Mouse (Mus musculus) ES-Bruce4 (cell line): ENCODE measurements around the gene Gm44965. TPM values are rescaled to one million over a fixed set of nuclear protein-coding genes. Genes with fewer than 3 reads are reported as not detected.

Source experiments
- H3K27ac ChIP-seq: 2 replicates; pipeline ENCODE4 v1.5.1; 2012; ENCODE audit warnings: low read length, inconsistent platforms; ENCODE audit not compliant: insufficient read depth
- H3K27me3 ChIP-seq: 2 replicates; pipeline ENCODE4 v1.6.1; 2012; ENCODE audit warnings: mild to moderate bottlenecking, low read length, inconsistent platforms; ENCODE audit not compliant: control insufficient read depth, poor library complexity, insufficient read depth, severe bottlenecking
- H3K36me3 ChIP-seq: 2 replicates; pipeline ENCODE4 v1.6.1; 2012; ENCODE audit warnings: inconsistent platforms, mild to moderate bottlenecking, low read length, moderate library complexity; ENCODE audit not compliant: control insufficient read depth, poor library complexity, insufficient read depth, severe bottlenecking
- H3K4me1 ChIP-seq: one replicate; pipeline ENCODE4 v1.8.1; 2011; ENCODE audit warnings: low read length; ENCODE audit not compliant: control insufficient read depth, insufficient read depth
- H3K4me3 ChIP-seq: 2 replicates; pipeline ENCODE4 v1.5.1; 2011; ENCODE audit warnings: low read depth, mild to moderate bottlenecking, low read length
- H3K9ac ChIP-seq: 2 replicates; pipeline ENCODE4 v1.6.1; 2012; ENCODE audit warnings: low read depth, mild to moderate bottlenecking, inconsistent platforms; ENCODE audit not compliant: poor library complexity, severe bottlenecking
- H3K9me3 ChIP-seq: replicated peaks from 2 replicates; pipeline ENCODE4 v1.6.1; 2012; ENCODE audit warnings: mild to moderate bottlenecking, low read length, inconsistent platforms; ENCODE audit not compliant: control insufficient read depth, poor library complexity, insufficient read depth, severe bottlenecking
- CTCF ChIP-seq: IDR thresholded peaks from one replicate; pipeline ENCODE4 v1.8.1; 2011; ENCODE audit warnings: low read depth, low read length
- EP300 ChIP-seq: IDR thresholded peaks from 2 replicates; pipeline ENCODE4 v1.6.1; 2011; ENCODE audit warnings: low read depth, low read length; ENCODE audit not compliant: insufficient read depth
- POLR2A ChIP-seq: IDR thresholded peaks from one replicate; pipeline ENCODE4 v1.8.1; 2011; ENCODE audit warnings: low read length; ENCODE audit not compliant: insufficient read depth
- polyA plus RNA-seq: library from polyadenylated mRNA; stranded (reverse); fragments of >200 nt; gene quantifications from 2 replicates; pipeline ENCODE4 v1.2.4, GENCODE M21; 2011; ENCODE audit warnings: low read depth; ENCODE audit not compliant: missing spikeins, insufficient read depth, insufficient read length

Gm44965 gene
- polyA plus RNA-seq, 1 experiment = not detected

- Histone ChIP-seq H3K36me3 (no peaks in the 10 kb centered on the region), H3K27me3 (no peaks in the 10 kb centered on the region), H3K4me3 (no peak within 1 kb of the TSS), H3K9ac (no peak within 1 kb of the TSS), H3K9me3 (peaks cover 2% of the 10 kb centered on the region; the same call in 1 of the 2 replicates), H3K27ac (no peak within 1 kb of the TSS), H3K4me1 (no peaks in the 10 kb centered on the region)
- TF ChIP-seq CTCF = no peak
- TF ChIP-seq POLR2A = no peak
- no peak for TF ChIP-seq EP300
These were observed 4.5 kb upstream of the Gm44965 start, which contains the start of gene Gm45021 for GRCm38 (mm10) chr6:48589194-48589750. TSS of gene Gm45021 (plus strand) at chr6:48589610.

DNA sequence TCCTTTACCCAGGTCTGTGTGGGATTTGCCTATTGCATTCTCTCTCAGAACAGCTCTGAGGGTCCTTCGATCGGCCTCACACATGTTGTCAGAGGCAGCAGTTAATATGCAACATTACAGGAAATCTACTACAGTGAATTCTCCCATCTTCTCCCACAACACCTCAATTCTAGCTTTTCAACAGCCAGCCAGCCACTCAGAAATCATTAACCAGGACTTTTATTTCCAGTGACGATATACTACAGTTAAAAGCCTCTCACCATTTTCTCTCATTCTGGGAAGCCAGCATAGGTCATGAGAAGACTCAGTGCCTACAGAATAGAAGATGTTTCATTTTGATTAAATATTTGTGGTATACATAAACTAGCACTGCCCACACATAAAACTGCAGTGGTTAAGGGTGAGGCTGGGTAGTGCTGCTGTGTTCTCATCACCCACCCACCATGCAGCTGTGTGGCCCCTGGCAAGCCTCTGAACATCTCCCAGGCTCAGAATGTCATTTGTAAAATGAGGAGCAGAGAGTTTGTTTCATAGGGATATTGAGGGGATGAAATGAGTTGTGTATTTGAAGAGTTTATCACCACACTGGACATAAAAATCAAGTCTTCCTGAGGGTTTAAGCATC is 2.4 kb upstream of the Gm44965 start:
- no peaks in the 10 kb centered on the region for H3K9me3 ChIP-seq
- TF ChIP-seq POLR2A (no peak), CTCF (no peak), EP300 (no peak)
- no peak overlapping the region for H3K27ac ChIP-seq
- no peaks in the 10 kb centered on the region for H3K27me3 ChIP-seq
- H3K4me3 ChIP-seq = no peak overlapping the region
- H3K4me1 ChIP-seq = no peaks in the 10 kb centered on the region
- no peak overlapping the region for H3K9ac ChIP-seq
- no peaks in the 10 kb centered on the region for H3K36me3 ChIP-seq

DNA sequence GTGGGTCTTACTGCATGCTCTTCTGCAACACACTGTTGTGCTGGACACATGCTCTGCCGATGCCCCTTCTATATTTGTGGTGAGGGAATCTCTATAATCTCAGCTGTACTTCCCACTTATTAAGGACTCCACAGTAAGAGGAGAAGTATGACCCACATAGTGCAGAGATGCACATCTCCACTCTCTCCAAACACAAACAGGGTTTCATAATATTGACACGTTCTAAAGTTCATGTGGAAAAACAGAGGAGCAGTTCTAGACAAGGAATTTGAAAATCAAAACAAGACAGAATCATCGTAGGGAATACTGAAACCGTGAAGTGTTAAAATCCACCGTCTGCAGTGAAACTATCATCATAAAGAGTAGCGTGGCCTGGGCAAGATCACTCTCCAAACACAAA is 1.9 kb upstream of the Gm44965 start:
- no peaks in the 10 kb centered on the region for H3K4me1 ChIP-seq
- H3K27ac ChIP-seq = no peak overlapping the region
- H3K36me3 ChIP-seq = no peaks in the 10 kb centered on the region
- H3K4me3 ChIP-seq = no peak overlapping the region
- no peaks in the 10 kb centered on the region for H3K9me3 ChIP-seq
- H3K9ac ChIP-seq = no peak overlapping the region
- TF ChIP-seq CTCF = no peak
- no peak for TF ChIP-seq POLR2A
- TF ChIP-seq EP300 = no peak
- H3K27me3 ChIP-seq = no peaks in the 10 kb centered on the region

- no peaks in the 10 kb centered on the region for H3K36me3 ChIP-seq
- TF ChIP-seq CTCF (no peak), EP300 (no peak), POLR2A (no peak)
- no peaks in the 10 kb centered on the region for H3K27me3 ChIP-seq
- no peaks in the 10 kb centered on the region for H3K9me3 ChIP-seq
- H3K4me3 ChIP-seq = peak overlapping the region; percentile 89
- no peaks in the 10 kb centered on the region for H3K4me1 ChIP-seq
- H3K27ac ChIP-seq = no peak overlapping the region
- peak overlapping the region; percentile 80 for H3K9ac ChIP-seq
These were observed 450 bp downstream of the Gm44965 start for GRCm38 (mm10) chr6:48594043-48594738.

- H3K4me1 ChIP-seq = no peaks in the 10 kb centered on the region
- no peak overlapping the region for H3K27ac ChIP-seq
- no peaks in the 10 kb centered on the region for H3K9me3 ChIP-seq
- TF ChIP-seq CTCF (no peak), POLR2A (no peak), EP300 (no peak)
- peak overlapping the region; percentile 80; the same call in 1 of the 2 replicates for H3K9ac ChIP-seq
- no peaks in the 10 kb centered on the region for H3K36me3 ChIP-seq
- no peaks in the 10 kb centered on the region for H3K27me3 ChIP-seq
- H3K4me3 ChIP-seq = no peak overlapping the region
These were observed 1.5 kb downstream of the Gm44965 start for GRCm38 (mm10) chr6:48595278-48595677.
